Mouse (Mus musculus) intestine, postnatal 0 days (tissue): ENCODE measurements around the gene Rpl6. TPM values are rescaled to one million over a fixed set of nuclear protein-coding genes. Genes with fewer than 3 reads are reported as not detected.
A peak's percentile ranks its signal among the peaks of the same experiment; 100 is the strongest.

ENCODE experiments used
- ATAC-seq: fragments of 200-750 bp; cut with Nextera tagmentation; 2 replicates; pipeline ENCODE4 v1.8.0; 2017; ENCODE audit warnings: mild to moderate bottlenecking, moderate TSS enrichment, moderate library complexity
- H3K27ac ChIP-seq: fragments of 300-500 bp; sonication (generic); 2 replicates; pipeline ENCODE4 v1.5.1; 2014; ENCODE audit warnings: mild to moderate bottlenecking, low read depth, low read length, moderate library complexity
- H3K27me3 ChIP-seq: fragments of 300-500 bp; sonication (generic); replicated peaks from 2 replicates; pipeline ENCODE4 v1.6.1; 2014; ENCODE audit warnings: low read length, mixed read lengths; ENCODE audit not compliant: control insufficient read depth, insufficient read depth
- H3K36me3 ChIP-seq: fragments of 300-500 bp; sonication (generic); 2 replicates; pipeline ENCODE4 v1.6.1; 2014; ENCODE audit warnings: mild to moderate bottlenecking, moderate library complexity; ENCODE audit not compliant: control insufficient read depth, insufficient read depth
- H3K4me1 ChIP-seq: fragments of 300-500 bp; sonication (generic); replicated peaks from 2 replicates; pipeline ENCODE4 v1.6.1; 2014; ENCODE audit warnings: antibody characterized with exemption, low read length, mixed read lengths; ENCODE audit not compliant: control insufficient read depth, insufficient read depth
- H3K4me2 ChIP-seq: fragments of 300-500 bp; sonication (generic); replicated peaks from 2 replicates; pipeline ENCODE4 v1.6.1; 2014; ENCODE audit warnings: low read depth, mild to moderate bottlenecking, moderate library complexity
- H3K4me3 ChIP-seq: fragments of 300-500 bp; sonication (generic); 2 replicates; pipeline ENCODE4 v1.5.1; 2014; ENCODE audit warnings: low read depth, low read length
- H3K9ac ChIP-seq: fragments of 300-500 bp; sonication (generic); 2 replicates; pipeline ENCODE4 v1.6.1; 2014; ENCODE audit warnings: mild to moderate bottlenecking, low read depth, low read length
- H3K9me3 ChIP-seq: fragments of 300-500 bp; sonication (generic); 2 replicates; pipeline ENCODE4 v1.6.1; 2016; ENCODE audit warnings: mixed run types; ENCODE audit not compliant: control insufficient read depth
- CTCF ChIP-seq: sonication (generic); IDR thresholded peaks from 2 replicates; pipeline ENCODE4 v1.5.1; 2016; ENCODE audit warnings: low read depth, mild to moderate bottlenecking, control low read depth, antibody characterized with exemption, moderate library complexity
- WGBS: fragments of 180-500 bp; shearing (Covaris S2); extraction: QIAGEN DNeasy Blood & Tissue Kit; methylation state at CpG from one replicate; pipeline ENCODE4 v1.1.7; 2014; 5-methylcytosine and 5-hydroxymethylcytosine counted together
- polyA plus RNA-seq: library from polyadenylated mRNA; unstranded; fragments of >200 nt; fragmentation: Nextera tagmentation; extraction: Ambion mirVana; gene quantifications from 2 replicates; pipeline ENCODE4 v1.2.1, GENCODE M21; 2015

Rpl6 gene
- polyA plus RNA-seq, result 359 and 402 TPM in 2 replicates

- Histone ChIP-seq H3K27me3 (no peaks in the 10 kb centered on the region), H3K9ac (peak within 1 kb of the TSS; percentile 96), H3K4me2 (peak within 1 kb of the TSS; percentile 75), H3K4me3 (peak within 1 kb of the TSS; percentile 80), H3K27ac (peak within 1 kb of the TSS; percentile 79), H3K36me3 (peaks cover 37% of the 10 kb centered on the region), H3K4me1 (no peaks in the 10 kb centered on the region), H3K9me3 (no peaks in the 10 kb centered on the region)
- no peak for TF ChIP-seq CTCF
- WGBS, result 1% methylated on average over 52 of the region's 52 CpGs
- ATAC-seq, result peak; percentile 84
These were observed at the start of gene Rpl6 for GRCm38 (mm10) chr5:121204132-121205089. TSS of gene Rpl6 (plus strand) at chr5:121204481.

GRCm38 (mm10) chr5:121156121-121156520 lies 48.2 kb upstream of the Rpl6 start:
- H3K27ac ChIP-seq, result no peak overlapping the region
- H3K4me3 ChIP-seq, result no peak overlapping the region
- no peak overlapping the region for H3K4me2 ChIP-seq
- ATAC-seq, result no peak
- TF ChIP-seq CTCF, result no peak
- 86% methylated on average over 4 of the region's 4 CpGs for WGBS
- H3K36me3 ChIP-seq, result peaks cover 62% of the 10 kb centered on the region
- no peaks in the 10 kb centered on the region for H3K9me3 ChIP-seq
- no peak overlapping the region for H3K9ac ChIP-seq
- H3K27me3 ChIP-seq, result no peaks in the 10 kb centered on the region
- H3K4me1 ChIP-seq, result no peaks in the 10 kb centered on the region

- H3K36me3 ChIP-seq, result peaks cover 63% of the 10 kb centered on the region
- no peak for TF ChIP-seq CTCF
- H3K27ac ChIP-seq, result no peak overlapping the region
- H3K9me3 ChIP-seq, result no peaks in the 10 kb centered on the region
- no peak overlapping the region for H3K9ac ChIP-seq
- H3K4me2 ChIP-seq, result no peak overlapping the region
- H3K4me1 ChIP-seq, result no peaks in the 10 kb centered on the region
- H3K27me3 ChIP-seq, result no peaks in the 10 kb centered on the region
- ATAC-seq, result no peak
- 34% methylated on average over 2 of the region's 2 CpGs for WGBS
- no peak overlapping the region for H3K4me3 ChIP-seq
These were observed 47.3 kb upstream of the Rpl6 start for GRCm38 (mm10) chr5:121157017-121157416.

- no peaks in the 10 kb centered on the region for H3K4me1 ChIP-seq
- H3K27me3 ChIP-seq, result no peaks in the 10 kb centered on the region
- no peak overlapping the region for H3K27ac ChIP-seq
- no peak overlapping the region for H3K4me2 ChIP-seq
- 95% methylated on average over 5 of the region's 5 CpGs for WGBS
- H3K9ac ChIP-seq, result no peak overlapping the region
- no peaks in the 10 kb centered on the region for H3K9me3 ChIP-seq
- TF ChIP-seq CTCF, result no peak
- peaks cover 63% of the 10 kb centered on the region for H3K36me3 ChIP-seq
- H3K4me3 ChIP-seq, result no peak overlapping the region
- ATAC-seq, result no peak
These were observed 46.8 kb upstream of the Rpl6 start for GRCm38 (mm10) chr5:121157489-121157888.

GRCm38 (mm10) chr5:121158966-121159365 lies 45.3 kb upstream of the Rpl6 start:
- H3K9me3 ChIP-seq, result no peaks in the 10 kb centered on the region
- no peak overlapping the region for H3K9ac ChIP-seq
- no peak overlapping the region for H3K4me3 ChIP-seq
- no peak for TF ChIP-seq CTCF
- no peaks in the 10 kb centered on the region for H3K4me1 ChIP-seq
- H3K27ac ChIP-seq, result no peak overlapping the region
- no peak for ATAC-seq
- H3K27me3 ChIP-seq, result no peaks in the 10 kb centered on the region
- no peak overlapping the region for H3K4me2 ChIP-seq
- 90% methylated on average over 7 of the region's 7 CpGs for WGBS
- H3K36me3 ChIP-seq, result peaks cover 63% of the 10 kb centered on the region

- Histone ChIP-seq H3K27me3 (no peaks in the 10 kb centered on the region), H3K27ac (no peak overlapping the region), H3K9ac (no peak overlapping the region), H3K36me3 (peaks cover 77% of the 10 kb centered on the region), H3K4me3 (no peak overlapping the region), H3K4me1 (no peaks in the 10 kb centered on the region), H3K4me2 (no peak overlapping the region), H3K9me3 (no peaks in the 10 kb centered on the region)
- WGBS, result 88% methylated on average over 5 of the region's 5 CpGs
- no peak for TF ChIP-seq CTCF
- no peak for ATAC-seq
These were observed 42.0 kb upstream of the Rpl6 start for GRCm38 (mm10) chr5:121162285-121162684.
